Mouse (Mus musculus): ENCODE data around the gene Cand2. TPM values are rescaled to one million over a fixed set of nuclear protein-coding genes. Genes with fewer than 3 reads are reported as not detected.

The Cand2 gene
- polyA plus RNA-seq, 1 experiment from 2014 or later = 62.5 TPM

Small RNA genes lying within 50 kb of the gene (microRNA-seq; reads per million reads assigned to microRNA genes)
- 0.73 reads per million for gene Mir7660

Other genes with a start within 250 kb of the Cand2 start
- 31.0 and 31.2 TPM in 2 replicates for gene Tsen2, start 229.9 kb upstream of the Cand2 start, polyA plus RNA-seq (2016; fragmentation: Nextera tagmentation; extraction: Ambion mirVana)
- 0.27 and 0.40 TPM in 2 replicates for gene Mkrn2os, start 182.0 kb upstream of the Cand2 start, polyA plus RNA-seq (2016; fragmentation: Nextera tagmentation; extraction: Ambion mirVana)
- 27.3 and 28.1 TPM in 2 replicates for gene Mkrn2, start 172.6 kb upstream of the Cand2 start, polyA plus RNA-seq (2016; fragmentation: Nextera tagmentation; extraction: Ambion mirVana)
- 133 TPM in 2 replicates for gene Raf1, start 97.9 kb upstream of the Cand2 start, polyA plus RNA-seq (2016; fragmentation: Nextera tagmentation; extraction: Ambion mirVana)
- gene Tmem40, start 12.1 kb upstream of the Cand2 start, polyA plus RNA-seq (2016; fragmentation: Nextera tagmentation; extraction: Ambion mirVana) = 2.7 and 2.8 TPM in 2 replicates
- gene Rpl32, start 34.2 kb downstream of the Cand2 start, polyA plus RNA-seq (2016; fragmentation: Nextera tagmentation; extraction: Ambion mirVana) = 1,977 and 2,016 TPM in 2 replicates
- gene Efcab12, start 63.9 kb downstream of the Cand2 start, polyA plus RNA-seq (2016; fragmentation: Nextera tagmentation; extraction: Ambion mirVana) = 0.89 and 1.00 TPM in 2 replicates
- gene Mbd4, start 78.8 kb downstream of the Cand2 start, polyA plus RNA-seq (2016; fragmentation: Nextera tagmentation; extraction: Ambion mirVana) = 28.4 and 28.8 TPM in 2 replicates
- 30.7 and 33.4 TPM in 2 replicates for gene Ift122, start 78.9 kb downstream of the Cand2 start, polyA plus RNA-seq (2016; fragmentation: Nextera tagmentation; extraction: Ambion mirVana)
- 0.17 and 0.32 TPM in 2 replicates for gene Rho, start 157.2 kb downstream of the Cand2 start, polyA plus RNA-seq (2016; fragmentation: Nextera tagmentation; extraction: Ambion mirVana)
- not detected in 2 replicates for gene H1foo, start 170.4 kb downstream of the Cand2 start, polyA plus RNA-seq (2016; fragmentation: Nextera tagmentation; extraction: Ambion mirVana)
- gene Plxnd1, start 220.5 kb downstream of the Cand2 start, polyA plus RNA-seq (2016; fragmentation: Nextera tagmentation; extraction: Ambion mirVana) = 33.1 and 40.5 TPM in 2 replicates